Mouse (Mus musculus): Measurements from ENCODE around the gene Abcf1. TPM values are rescaled to one million over a fixed set of nuclear protein-coding genes. Genes with fewer than 3 reads are reported as not detected.
A peak's percentile ranks its signal among the peaks of the same experiment; 100 is the strongest.

Abcf1 gene
- total RNA-seq, 1 experiment from 2014 or later = 356 TPM

GRCm38 (mm10) chr17:35930627-35931026, 38.9 kb downstream of the Abcf1 start:
- no peak for ATAC-seq (replicated peaks in 1 of 2; ENCODE audit: insufficient read depth in 1 of 2, low FRiP score in 2 of 2, low TSS enrichment in 1 of 2, low read depth in 1 of 2, poor library complexity in 2 of 2, severe bottlenecking in 2 of 2)

GRCm38 (mm10) chr17:35929534-35929933, 40.0 kb downstream of the Abcf1 start:
- ATAC-seq (replicated peaks in 1 of 2; ENCODE audit: insufficient read depth in 1 of 2, low FRiP score in 2 of 2, low TSS enrichment in 1 of 2, low read depth in 1 of 2, poor library complexity in 2 of 2, severe bottlenecking in 2 of 2) = no peak

GRCm38 (mm10) chr17:35927471-35927870, 42.1 kb downstream of the Abcf1 start:
- no peak for ATAC-seq (replicated peaks in 1 of 2; ENCODE audit: insufficient read depth in 1 of 2, low FRiP score in 2 of 2, low TSS enrichment in 1 of 2, low read depth in 1 of 2, poor library complexity in 2 of 2, severe bottlenecking in 2 of 2)

- no peak for ATAC-seq (replicated peaks in 1 of 2; ENCODE audit: insufficient read depth in 1 of 2, low FRiP score in 2 of 2, low TSS enrichment in 1 of 2, low read depth in 1 of 2, poor library complexity in 2 of 2, severe bottlenecking in 2 of 2)
These were observed 46.3 kb downstream of the Abcf1 start for GRCm38 (mm10) chr17:35923281-35923680.

GRCm38 (mm10) chr17:35922566-35922965, 47.0 kb downstream of the Abcf1 start:
- no peak for ATAC-seq (replicated peaks in 1 of 2; ENCODE audit: insufficient read depth in 1 of 2, low FRiP score in 2 of 2, low TSS enrichment in 1 of 2, low read depth in 1 of 2, poor library complexity in 2 of 2, severe bottlenecking in 2 of 2)

- no peak for ATAC-seq (replicated peaks in 1 of 2; ENCODE audit: insufficient read depth in 1 of 2, low FRiP score in 2 of 2, low TSS enrichment in 1 of 2, low read depth in 1 of 2, poor library complexity in 2 of 2, severe bottlenecking in 2 of 2)
These were observed 47.9 kb downstream of the Abcf1 start for GRCm38 (mm10) chr17:35921710-35922109.

- ATAC-seq (replicated peaks in 1 of 2; ENCODE audit: insufficient read depth in 1 of 2, low FRiP score in 2 of 2, low TSS enrichment in 1 of 2, low read depth in 1 of 2, poor library complexity in 2 of 2, severe bottlenecking in 2 of 2) = no peak
These were observed 48.5 kb downstream of the Abcf1 start for GRCm38 (mm10) chr17:35920862-35921562.

- no peak for ATAC-seq (replicated peaks in 1 of 2; ENCODE audit: insufficient read depth in 1 of 2, low FRiP score in 2 of 2, low TSS enrichment in 1 of 2, low read depth in 1 of 2, poor library complexity in 2 of 2, severe bottlenecking in 2 of 2)
These were observed 49.2 kb downstream of the Abcf1 start for GRCm38 (mm10) chr17:35920384-35920783.

GRCm38 (mm10) chr17:35919864-35920301, 49.7 kb downstream of the Abcf1 start:
- no peak for ATAC-seq (replicated peaks in 1 of 2; ENCODE audit: insufficient read depth in 1 of 2, low FRiP score in 2 of 2, low TSS enrichment in 1 of 2, low read depth in 1 of 2, poor library complexity in 2 of 2, severe bottlenecking in 2 of 2)

- peak; percentile 25 to 41 for ATAC-seq (replicated peaks in 1 of 2; ENCODE audit: insufficient read depth in 1 of 2, low FRiP score in 2 of 2, low TSS enrichment in 1 of 2, low read depth in 1 of 2, poor library complexity in 2 of 2, severe bottlenecking in 2 of 2)
These were observed 50.4 kb downstream of the Abcf1 start for GRCm38 (mm10) chr17:35919060-35919715.

- no peak for ATAC-seq (replicated peaks in 1 of 2; ENCODE audit: insufficient read depth in 1 of 2, low FRiP score in 2 of 2, low TSS enrichment in 1 of 2, low read depth in 1 of 2, poor library complexity in 2 of 2, severe bottlenecking in 2 of 2)
These were observed 51.1 kb downstream of the Abcf1 start for GRCm38 (mm10) chr17:35918276-35919059.

- no peak for ATAC-seq (replicated peaks in 1 of 2; ENCODE audit: insufficient read depth in 1 of 2, low FRiP score in 2 of 2, low TSS enrichment in 1 of 2, low read depth in 1 of 2, poor library complexity in 2 of 2, severe bottlenecking in 2 of 2)
These were observed 51.9 kb downstream of the Abcf1 start for GRCm38 (mm10) chr17:35917463-35918251.

GRCm38 (mm10) chr17:35917143-35917462, 52.5 kb downstream of the Abcf1 start:
- peak in 1 of 2 experiments; percentile 1; a peak in 1 of 4 replicates for ATAC-seq (replicated peaks in 1 of 2; ENCODE audit: insufficient read depth in 1 of 2, low FRiP score in 2 of 2, low TSS enrichment in 1 of 2, low read depth in 1 of 2, poor library complexity in 2 of 2, severe bottlenecking in 2 of 2)

GRCm38 (mm10) chr17:35916297-35917142, 53.0 kb downstream of the Abcf1 start, which contains the start of the genes Mrps18b and Ppp1r10:
Mrps18b (minus strand) TSS chr17:35916389.
Ppp1r10 (plus strand) TSS chr17:35916434.
- ATAC-seq (replicated peaks in 1 of 2; ENCODE audit: insufficient read depth in 1 of 2, low FRiP score in 2 of 2, low TSS enrichment in 1 of 2, low read depth in 1 of 2, poor library complexity in 2 of 2, severe bottlenecking in 2 of 2) = peak; percentile 79 to 84

GRCm38 (mm10) chr17:35915538-35916296, 53.8 kb downstream of the Abcf1 start:
- peak in 1 of 2 experiments; percentile 4; a peak in 2 of 4 replicates for ATAC-seq (replicated peaks in 1 of 2; ENCODE audit: insufficient read depth in 1 of 2, low FRiP score in 2 of 2, low TSS enrichment in 1 of 2, low read depth in 1 of 2, poor library complexity in 2 of 2, severe bottlenecking in 2 of 2)

- ATAC-seq (replicated peaks in 1 of 2; ENCODE audit: insufficient read depth in 1 of 2, low FRiP score in 2 of 2, low TSS enrichment in 1 of 2, low read depth in 1 of 2, poor library complexity in 2 of 2, severe bottlenecking in 2 of 2) = no peak
These were observed 54.6 kb downstream of the Abcf1 start for GRCm38 (mm10) chr17:35914975-35915374.
